Mouse (Mus musculus): ENCODE measurements around the gene Carf.

The Carf gene

DNA sequence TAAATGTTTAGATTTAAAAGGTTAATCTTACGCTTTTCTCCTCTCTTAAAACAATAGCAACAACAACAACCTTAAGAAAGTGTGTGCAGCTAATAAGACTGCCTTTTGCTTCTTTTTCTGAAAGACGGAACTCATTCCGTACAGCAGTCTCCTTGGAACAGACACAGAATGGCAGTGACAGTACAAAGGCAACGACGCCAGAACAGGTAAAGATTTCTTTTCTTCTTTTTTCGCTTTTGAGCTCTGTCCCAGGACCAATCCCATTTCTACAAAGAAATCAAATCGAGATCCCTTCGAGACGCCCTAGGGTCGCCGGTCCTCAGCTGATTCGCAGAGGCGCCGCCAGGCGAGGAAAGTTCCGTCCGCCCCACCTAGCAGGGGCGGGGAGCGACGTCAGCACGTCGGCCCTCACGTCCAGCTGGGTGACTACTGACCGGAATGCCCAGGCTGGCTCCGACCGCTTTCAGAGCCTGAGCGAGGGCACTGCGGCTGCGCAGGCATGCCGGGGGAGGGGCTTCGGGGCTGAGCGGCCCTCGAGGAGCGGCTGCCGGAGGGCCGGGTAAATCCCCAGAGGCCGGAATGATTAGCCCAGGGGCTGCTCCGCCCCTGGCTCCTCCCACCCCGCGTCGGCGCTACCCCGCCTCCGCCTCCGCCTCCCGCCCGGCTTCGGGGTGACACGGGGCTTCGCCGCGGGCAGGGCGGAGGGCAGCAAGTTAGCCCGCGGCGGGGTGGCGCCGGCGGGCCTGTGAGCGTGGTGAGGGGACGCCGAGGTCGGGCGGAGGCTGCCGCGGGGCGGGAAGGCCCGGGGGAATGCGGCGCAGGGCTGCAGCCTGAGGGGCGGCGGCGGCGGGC lies 82.1 kb downstream of the Carf start, which contains the start of gene Nbeal1:
Nbeal1 (plus strand) TSS at position 668 of the 852 bp plus-strand sequence.
- DNase-seq (ENCODE audit: low spot score): peak; percentile 99

- peak; percentile 45 for DNase-seq (ENCODE audit: low spot score)
Measured at GRCm38 (mm10) chr1:60180784-60181221, 82.8 kb downstream of the Carf start.

DNA sequence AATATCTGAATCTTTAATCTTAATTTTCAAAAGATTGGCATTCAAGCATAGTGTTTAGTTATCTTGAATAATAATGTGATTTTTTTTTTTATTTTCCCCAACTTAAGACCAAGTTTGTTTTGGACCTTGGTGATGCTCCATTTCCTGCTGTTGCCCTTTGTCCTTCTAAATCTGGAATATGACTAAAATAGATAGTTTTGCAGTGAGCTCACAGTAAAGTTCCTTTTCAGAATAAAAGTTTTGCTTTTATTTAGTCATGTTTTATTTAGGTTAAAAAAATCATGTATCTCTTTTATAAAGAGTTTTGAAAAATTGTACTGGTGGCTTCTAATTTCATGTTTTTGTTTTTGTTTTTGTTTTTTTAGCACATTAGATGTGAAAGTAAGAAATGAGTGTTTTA lies 90.4 kb downstream of the Carf start:
- no peak for DNase-seq (ENCODE audit: low spot score)

DNA sequence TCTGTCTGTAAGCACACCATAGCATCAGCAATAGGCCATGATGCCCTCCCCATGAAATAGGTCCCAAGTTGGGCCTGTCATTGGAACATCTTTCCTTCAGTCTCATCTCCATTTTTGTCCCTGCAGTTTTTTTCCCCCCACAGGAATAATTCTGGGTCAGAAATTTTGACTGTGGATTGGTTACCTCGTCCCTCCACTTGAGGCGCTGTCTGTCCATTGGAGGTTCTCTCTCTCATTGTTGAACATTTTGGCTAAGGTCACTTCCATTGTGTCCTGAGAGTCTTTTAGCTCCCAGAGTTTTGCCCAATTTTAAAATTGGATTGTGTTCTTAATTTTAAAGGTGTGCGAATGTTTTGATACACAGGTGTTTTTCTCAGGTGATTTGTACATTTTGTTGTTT lies 98.8 kb downstream of the Carf start:
- DNase-seq (ENCODE audit: low spot score): no peak

DNA sequence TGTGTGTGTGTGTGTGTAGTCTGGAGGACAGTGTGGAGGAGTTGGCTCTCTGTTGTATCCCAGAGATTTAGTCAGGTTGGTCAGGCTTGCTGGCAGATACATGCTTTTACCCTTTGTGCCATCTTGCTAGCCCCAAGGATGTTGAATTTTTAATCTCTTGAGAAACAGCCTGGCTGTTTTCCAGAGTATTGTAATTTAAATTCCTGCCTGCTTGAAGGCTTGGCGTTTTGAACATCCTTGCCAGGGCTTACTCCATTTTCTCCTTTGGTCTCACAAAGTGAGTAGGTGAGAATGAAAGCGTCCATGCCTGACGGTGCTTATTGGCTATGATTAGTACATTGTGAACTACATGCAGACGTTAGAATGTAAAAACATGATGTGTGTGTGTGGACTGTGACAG lies 101.0 kb downstream of the Carf start:
- no peak for DNase-seq (ENCODE audit: low spot score)
